Mouse (Mus musculus) liver, embryonic 15.5 days (tissue): ENCODE results near the gene Rexo1. TPM values are rescaled to one million over a fixed set of nuclear protein-coding genes. Genes with fewer than 3 reads are reported as not detected.

Source experiments
- ATAC-seq: fragments of 200-750 bp; cut with Nextera tagmentation; 2 replicates; pipeline ENCODE4 v1.8.0; 2017; ENCODE audit warnings: moderate number of reproducible peaks, mild to moderate bottlenecking, moderate library complexity; ENCODE audit not compliant: insufficient read depth
- H3K27ac ChIP-seq: fragments of 300-500 bp; sonication (generic); replicated peaks from 2 replicates; pipeline ENCODE4 v1.5.1; 2015; ENCODE audit warnings: mild to moderate bottlenecking, inconsistent platforms
- H3K27me3 ChIP-seq: fragments of 300-500 bp; sonication (generic); 2 replicates; pipeline ENCODE4 v1.6.1; 2015; ENCODE audit warnings: mild to moderate bottlenecking, inconsistent platforms
- H3K36me3 ChIP-seq: fragments of 300-500 bp; sonication (generic); replicated peaks from 2 replicates; pipeline ENCODE4 v1.6.1; 2015; ENCODE audit warnings: moderate library complexity, mild to moderate bottlenecking, inconsistent platforms
- H3K4me1 ChIP-seq: fragments of 300-500 bp; sonication (generic); replicated peaks from 2 replicates; pipeline ENCODE4 v1.6.1; 2015; ENCODE audit warnings: inconsistent platforms
- H3K4me2 ChIP-seq: fragments of 300-500 bp; sonication (generic); 2 replicates; pipeline ENCODE4 v1.6.1; 2015; ENCODE audit warnings: moderate library complexity, mild to moderate bottlenecking, inconsistent platforms
- H3K4me3 ChIP-seq: fragments of 300-500 bp; sonication (generic); replicated peaks from 2 replicates; pipeline ENCODE4 v1.5.1; 2015; ENCODE audit warnings: mild to moderate bottlenecking, inconsistent platforms
- H3K9ac ChIP-seq: fragments of 300-500 bp; sonication (generic); 2 replicates; pipeline ENCODE4 v1.6.1; 2015; ENCODE audit warnings: moderate library complexity, mild to moderate bottlenecking, inconsistent platforms
- H3K9me3 ChIP-seq: fragments of 300-500 bp; sonication (generic); replicated peaks from 2 replicates; pipeline ENCODE4 v1.6.1; 2016; ENCODE audit warnings: inconsistent platforms
- WGBS: fragments of 180-500 bp; shearing (Covaris S2); methylation state at CpG from one replicate; pipeline ENCODE4 v1.1.7; 2015; ENCODE audit warnings: mixed read lengths; ENCODE audit not compliant: insufficient replicate concordance; 5-methylcytosine and 5-hydroxymethylcytosine counted together
- polyA plus RNA-seq: library from polyadenylated mRNA; unstranded; fragments of >200 nt; fragmentation: Nextera tagmentation; extraction: Ambion mirVana; gene quantifications from 2 replicates; pipeline ENCODE4 v1.2.1, GENCODE M21; 2015

The Rexo1 gene
- polyA plus RNA-seq, 1 experiment from 2014 or later: 12.8 TPM

DNA sequence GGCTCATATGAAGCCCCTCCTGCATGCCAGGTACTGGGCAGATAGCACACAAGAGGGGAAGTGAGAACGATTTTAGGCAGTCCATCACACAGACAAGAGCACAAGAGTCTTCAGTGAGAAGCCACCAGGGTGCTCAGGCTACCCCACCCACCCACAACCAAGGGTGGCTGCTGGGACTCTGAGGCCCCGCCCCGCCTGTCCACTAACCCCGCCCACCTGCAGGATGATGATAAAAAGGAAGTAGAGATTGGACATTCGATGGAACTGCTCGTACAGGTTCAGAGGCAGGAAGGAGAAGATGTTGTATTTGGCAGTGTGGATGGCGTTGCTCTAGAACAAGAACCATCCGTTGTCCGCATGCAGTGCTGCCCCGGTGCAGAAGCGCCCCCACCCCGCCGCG, 26.3 kb downstream of the Rexo1 start:
- Histone ChIP-seq H3K27me3 (peaks cover 30% of the 10 kb centered on the region), H3K9me3 (no peaks in the 10 kb centered on the region), H3K36me3 (no peaks in the 10 kb centered on the region), H3K4me3 (peak overlapping the region; percentile 58), H3K4me2 (peak overlapping the region; percentile 91), H3K9ac (peak overlapping the region; percentile 49), H3K27ac (peak overlapping the region; percentile 90), H3K4me1 (peaks cover 71% of the 10 kb centered on the region)
- ATAC-seq: peak; percentile 32
- 4% methylated on average over 14 of the region's 14 CpGs for WGBS

DNA sequence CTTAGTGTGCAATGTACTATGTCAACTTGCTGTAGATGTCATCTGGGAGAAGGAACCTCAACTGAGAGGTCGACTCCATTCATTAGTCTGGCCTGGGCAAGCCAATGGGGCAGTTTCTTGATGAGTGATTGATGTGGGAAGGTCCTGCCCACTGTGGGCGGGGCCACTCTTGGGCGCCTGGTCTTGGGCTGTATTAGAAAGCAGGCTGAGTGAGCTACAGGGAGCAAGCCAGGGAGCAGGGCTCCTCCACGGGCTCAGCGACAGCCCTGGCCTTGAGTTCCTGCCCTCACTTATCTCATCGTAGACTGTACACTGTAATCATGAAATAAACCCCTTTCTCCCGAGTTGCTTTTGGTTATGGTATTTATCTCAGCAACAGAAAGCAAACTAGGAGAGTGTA, 27.7 kb downstream of the Rexo1 start:
- ATAC-seq: peak; percentile 76
- H3K9ac ChIP-seq: peak overlapping the region; percentile 32; the same call in 1 of the 2 replicates
- peak overlapping the region; percentile 90 for H3K27ac ChIP-seq

DNA sequence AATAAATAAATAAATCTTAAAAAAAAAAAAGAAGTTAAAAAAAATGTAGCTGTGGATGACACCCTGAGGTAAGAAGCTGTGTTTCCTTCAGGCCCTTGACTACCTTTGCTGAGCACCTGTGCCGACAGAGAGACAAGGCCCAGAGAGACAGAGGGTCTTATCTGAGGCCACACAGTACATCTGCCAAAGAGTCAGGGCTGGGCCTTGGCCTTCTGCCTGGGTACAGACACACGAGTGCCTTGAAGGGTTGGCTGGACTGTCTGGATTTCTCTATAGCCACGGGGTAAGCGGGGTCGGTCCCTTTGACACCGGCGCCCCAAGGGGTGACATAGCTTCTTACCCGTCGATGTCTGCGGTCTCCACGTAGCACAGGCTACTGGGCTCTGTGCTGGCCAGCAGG, 28.6 kb downstream of the Rexo1 start:
- H3K27me3 ChIP-seq: peaks cover 48% of the 10 kb centered on the region
- no peaks in the 10 kb centered on the region for H3K36me3 ChIP-seq
- H3K4me2 ChIP-seq: peak overlapping the region; percentile 27
- peak overlapping the region; percentile 90; the same call in 1 of the 2 replicates for H3K27ac ChIP-seq
- WGBS: 70% methylated on average over 11 of the region's 11 CpGs
- H3K4me1 ChIP-seq: peaks cover 49% of the 10 kb centered on the region
- ATAC-seq: peak; percentile 16; the same call in 1 of the 2 replicates
- no peak overlapping the region for H3K9ac ChIP-seq
- H3K4me3 ChIP-seq: no peak overlapping the region
- no peaks in the 10 kb centered on the region for H3K9me3 ChIP-seq

More for the DNA sequence above, 27.7 kb downstream of the Rexo1 start:
- Histone ChIP-seq H3K36me3 (no peaks in the 10 kb centered on the region), H3K27me3 (peaks cover 44% of the 10 kb centered on the region), H3K4me3 (no peak overlapping the region), H3K4me1 (peaks cover 58% of the 10 kb centered on the region), H3K4me2 (peak overlapping the region; percentile 91), H3K9me3 (no peaks in the 10 kb centered on the region)
- 4% methylated on average over 7 of the region's 7 CpGs for WGBS

DNA sequence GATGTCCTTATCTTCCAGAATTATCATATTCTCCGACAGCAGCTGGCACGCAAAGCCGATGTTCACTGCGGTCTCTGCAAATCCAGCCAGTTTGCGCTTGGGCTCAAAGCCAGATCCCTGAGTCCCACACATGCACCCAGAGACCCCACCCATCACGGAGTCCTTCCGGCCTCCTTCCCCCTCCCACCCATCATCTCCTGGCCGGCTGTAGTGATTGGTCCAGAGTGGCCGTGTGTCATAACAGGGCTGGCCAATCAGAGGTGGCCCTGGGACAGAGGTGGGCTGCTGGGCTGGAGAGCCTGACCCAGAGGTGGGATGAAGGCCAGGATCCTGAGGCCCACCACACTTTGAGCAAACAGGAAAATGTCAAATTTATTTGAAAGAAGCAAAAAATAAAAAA, 35.2 kb downstream of the Rexo1 start:
- peaks cover 90% of the 10 kb centered on the region for H3K27me3 ChIP-seq
- H3K4me2 ChIP-seq: no peak overlapping the region
- no peaks in the 10 kb centered on the region for H3K9me3 ChIP-seq
- 31% methylated on average over 9 of the region's 9 CpGs for WGBS
- H3K36me3 ChIP-seq: no peaks in the 10 kb centered on the region
- no peak overlapping the region for H3K4me3 ChIP-seq
- no peak overlapping the region for H3K27ac ChIP-seq
- H3K4me1 ChIP-seq: no peaks in the 10 kb centered on the region; the same call in none of the 2 replicates
- no peak for ATAC-seq
- H3K9ac ChIP-seq: no peak overlapping the region

DNA sequence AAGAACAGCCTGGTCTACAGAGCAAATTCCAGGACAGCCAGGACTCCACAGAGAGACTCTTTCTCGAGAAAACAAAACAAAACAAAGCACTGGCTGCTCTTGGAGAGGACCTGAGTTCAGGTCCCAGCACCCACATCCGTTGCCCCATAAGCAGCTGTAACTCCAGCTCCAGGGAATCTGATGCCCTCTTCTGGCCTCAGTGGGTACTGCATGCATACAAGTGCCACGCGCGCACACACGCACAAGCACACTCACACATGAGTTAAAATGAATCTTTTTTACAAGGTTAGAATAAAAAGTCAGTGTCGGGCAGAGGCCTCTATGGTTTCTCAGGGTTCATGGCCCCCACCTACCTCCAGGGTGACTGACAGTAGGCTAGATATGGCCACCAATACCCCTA, 38.1 kb downstream of the Rexo1 start:
- no peak overlapping the region for H3K4me3 ChIP-seq
- 86% methylated on average over 7 of the region's 7 CpGs for WGBS
- no peak for ATAC-seq

DNA sequence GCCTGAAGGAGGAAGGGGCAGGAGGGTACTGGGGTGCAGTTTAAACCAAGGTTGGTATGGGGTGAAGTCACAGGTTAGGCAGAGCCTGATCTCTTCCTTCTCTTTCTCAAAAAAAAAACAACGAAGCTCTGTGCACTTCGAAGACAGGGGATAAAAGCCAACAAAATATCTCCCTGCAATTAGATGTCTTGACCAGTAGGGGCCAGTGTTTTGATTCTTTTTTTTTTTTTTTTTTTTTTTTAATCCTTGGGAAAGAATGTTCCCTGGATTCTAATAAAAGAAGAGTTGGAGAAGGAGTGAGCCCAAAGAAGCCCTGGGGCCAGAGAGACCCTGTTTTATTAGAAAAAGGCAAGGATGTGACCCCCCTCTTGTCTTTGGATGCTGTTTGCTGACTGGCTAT, 42.1 kb downstream of the Rexo1 start:
- Histone ChIP-seq H3K27ac (no peak overlapping the region), H3K4me3 (no peak overlapping the region), H3K9me3 (no peaks in the 10 kb centered on the region), H3K36me3 (no peaks in the 10 kb centered on the region), H3K4me2 (no peak overlapping the region), H3K27me3 (peaks cover 77% of the 10 kb centered on the region), H3K4me1 (no peaks in the 10 kb centered on the region; the same call in 1 of the 2 replicates), H3K9ac (no peak overlapping the region)
- ATAC-seq: no peak
- 45% methylated on average over 2 of the region's 2 CpGs for whole genome bisulfite sequencing

More for the DNA sequence above, 38.1 kb downstream of the Rexo1 start:
- Histone ChIP-seq H3K36me3 (no peaks in the 10 kb centered on the region), H3K4me2 (no peak overlapping the region), H3K27me3 (peaks cover 79% of the 10 kb centered on the region), H3K9me3 (no peaks in the 10 kb centered on the region), H3K4me1 (no peaks in the 10 kb centered on the region; the same call in 1 of the 2 replicates), H3K27ac (no peak overlapping the region), H3K9ac (no peak overlapping the region)

DNA sequence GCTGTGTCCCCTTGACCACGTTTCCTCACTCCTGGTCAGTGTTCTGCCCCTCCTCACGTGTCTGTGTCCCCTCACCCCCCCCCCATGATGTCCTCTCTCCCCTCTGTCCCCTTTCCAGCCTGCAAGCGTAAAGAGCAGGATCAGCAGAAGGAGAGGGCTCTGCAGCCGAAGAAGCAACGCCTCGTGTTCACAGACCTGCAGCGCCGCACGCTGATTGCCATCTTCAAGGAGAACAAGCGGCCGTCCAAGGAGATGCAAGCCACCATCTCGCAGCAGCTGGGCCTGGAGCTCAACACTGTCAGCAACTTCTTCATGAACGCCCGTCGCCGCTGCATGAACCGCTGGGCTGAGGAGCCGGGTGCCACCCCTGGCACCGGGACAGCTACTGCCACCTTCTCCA, 47.6 kb downstream of the Rexo1 start:
- no peak overlapping the region for H3K4me2 ChIP-seq
- H3K27ac ChIP-seq: no peak overlapping the region
- H3K27me3 ChIP-seq: peaks cover 96% of the 10 kb centered on the region
- 11% methylated on average over 19 of the region's 19 CpGs for WGBS
- no peaks in the 10 kb centered on the region for H3K9me3 ChIP-seq
- no peaks in the 10 kb centered on the region for H3K36me3 ChIP-seq
- no peak for ATAC-seq
- H3K9ac ChIP-seq: no peak overlapping the region
- peaks cover 5% of the 10 kb centered on the region for H3K4me1 ChIP-seq
- no peak overlapping the region for H3K4me3 ChIP-seq

DNA sequence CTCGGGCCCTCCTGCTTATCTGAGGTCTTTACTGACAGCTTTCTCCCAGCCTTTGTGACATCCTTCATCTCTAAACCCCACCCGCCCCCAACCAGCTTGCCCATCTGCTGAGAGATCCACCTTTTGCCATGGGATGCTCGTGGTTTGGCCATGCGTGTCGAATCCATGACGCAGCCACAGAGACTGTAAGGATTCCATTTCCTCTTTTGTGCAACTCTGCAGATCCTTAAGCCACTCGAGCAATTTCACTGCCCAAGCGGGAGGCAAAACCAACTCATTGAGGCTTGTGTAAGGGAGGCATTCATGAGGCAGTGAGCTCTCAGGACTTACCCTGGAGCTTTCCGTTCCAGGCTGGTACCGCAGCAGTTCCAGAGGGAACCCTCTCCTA, 51.1 kb downstream of the Rexo1 start:
- H3K27me3 ChIP-seq: peaks cover 96% of the 10 kb centered on the region
- H3K9me3 ChIP-seq: no peaks in the 10 kb centered on the region
- no peak for ATAC-seq
- H3K27ac ChIP-seq: no peak overlapping the region
- peak overlapping the region; percentile 78; the same call in 1 of the 2 replicates for H3K4me2 ChIP-seq
- H3K36me3 ChIP-seq: no peaks in the 10 kb centered on the region
- H3K4me1 ChIP-seq: peaks cover 12% of the 10 kb centered on the region
- H3K4me3 ChIP-seq: no peak overlapping the region
- WGBS: 30% methylated on average over 10 of the region's 10 CpGs
- no peak overlapping the region for H3K9ac ChIP-seq

DNA sequence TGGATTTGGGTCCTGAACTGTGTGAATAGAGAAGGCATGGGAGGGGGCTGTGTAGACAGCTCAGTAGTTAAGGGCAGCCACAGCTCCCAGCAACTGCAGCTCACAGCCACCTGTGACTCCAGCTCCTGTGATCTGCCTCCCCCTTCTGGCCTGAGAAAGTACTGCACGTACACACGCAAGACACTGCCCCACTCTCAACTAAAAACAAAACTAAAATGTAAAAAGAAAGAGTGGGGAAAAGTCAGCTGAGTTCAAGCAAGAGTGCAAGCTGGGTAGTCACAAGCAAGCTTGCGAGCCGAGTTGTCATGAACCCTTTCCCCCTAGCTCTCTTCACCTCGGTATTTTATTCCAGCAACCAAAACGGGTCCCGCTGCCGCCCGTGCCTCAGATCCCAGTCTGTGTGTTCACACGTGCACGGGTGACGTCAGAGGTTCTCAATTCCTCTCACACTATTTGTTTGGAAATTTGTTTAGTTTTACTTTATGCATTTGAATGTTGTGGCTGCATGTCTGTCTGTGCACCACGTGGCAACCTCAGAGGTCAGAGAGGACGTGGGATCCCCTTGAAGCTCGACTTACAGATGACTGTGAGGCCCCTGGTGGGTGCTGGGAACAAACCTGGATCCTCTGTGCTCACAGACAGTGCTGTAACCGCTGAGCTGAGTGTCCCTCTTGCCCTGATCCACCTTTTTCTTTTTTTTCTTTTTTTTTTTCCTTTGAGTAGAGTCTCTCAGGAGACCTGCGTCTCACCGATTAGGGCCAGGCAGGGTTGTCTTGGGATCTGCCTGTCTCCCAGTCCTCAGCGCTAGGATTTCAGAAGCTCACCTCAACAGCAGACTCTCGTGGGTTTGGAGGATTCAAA, 51.7 kb downstream of the Rexo1 start:
- peaks cover 96% of the 10 kb centered on the region for H3K27me3 ChIP-seq
- peaks cover 12% of the 10 kb centered on the region for H3K4me1 ChIP-seq
- peak overlapping the region; percentile 78 for H3K4me2 ChIP-seq
- H3K27ac ChIP-seq: no peak overlapping the region
- ATAC-seq: no peak
- H3K9me3 ChIP-seq: no peaks in the 10 kb centered on the region
- H3K4me3 ChIP-seq: peak overlapping the region; percentile 51
- WGBS: 8% methylated on average over 20 of the region's 20 CpGs
- H3K36me3 ChIP-seq: no peaks in the 10 kb centered on the region
- H3K9ac ChIP-seq: peak overlapping the region; percentile 28; the same call in 1 of the 2 replicates

DNA sequence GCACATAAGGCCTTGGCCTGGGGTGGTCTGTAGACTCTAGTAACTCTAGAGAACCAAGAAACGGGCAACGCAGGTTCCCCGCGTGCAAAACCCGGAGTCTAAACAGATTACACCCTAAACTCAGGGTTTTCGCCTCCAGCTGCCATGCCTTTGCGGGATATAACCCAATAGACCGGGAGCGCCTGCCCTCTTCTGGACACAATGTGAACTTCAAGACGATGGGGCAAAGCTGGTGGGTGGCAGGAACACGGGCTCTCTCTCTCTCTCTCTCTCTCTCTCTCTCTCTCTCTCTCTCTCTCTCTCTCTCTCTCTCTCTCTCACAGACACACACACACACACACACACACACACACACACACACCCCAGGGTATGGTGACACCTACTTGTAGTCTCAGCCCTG, 55.1 kb downstream of the Rexo1 start:
- Histone ChIP-seq H3K4me3 (no peak overlapping the region), H3K4me2 (no peak overlapping the region), H3K9ac (no peak overlapping the region), H3K36me3 (no peaks in the 10 kb centered on the region), H3K9me3 (no peaks in the 10 kb centered on the region), H3K27me3 (peaks cover 95% of the 10 kb centered on the region), H3K4me1 (peaks cover 20% of the 10 kb centered on the region), H3K27ac (no peak overlapping the region)
- no peak for ATAC-seq
- under 1% methylated on average over 11 of the region's 11 CpGs for WGBS

DNA sequence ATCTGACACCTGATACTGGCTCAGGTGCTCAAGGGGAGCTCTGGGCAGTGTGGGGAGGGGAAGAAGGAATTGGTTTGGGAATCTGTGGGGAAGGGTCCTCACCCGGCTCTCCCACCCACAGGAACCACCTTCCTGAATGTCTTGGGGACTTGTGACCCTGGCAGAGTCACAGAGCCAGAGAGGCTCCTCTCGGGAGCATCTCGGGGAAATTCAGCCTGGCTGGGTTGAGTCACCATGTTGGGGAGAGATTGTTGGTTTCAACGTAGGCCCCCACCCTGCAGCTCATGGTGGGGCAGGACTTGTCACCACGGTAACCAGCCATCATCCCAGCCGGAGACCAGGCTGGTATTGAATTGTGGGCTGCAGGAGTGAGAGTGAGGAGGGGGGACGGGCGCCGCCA, 56.6 kb downstream of the Rexo1 start:
- no peaks in the 10 kb centered on the region for H3K36me3 ChIP-seq
- no peak overlapping the region for H3K27ac ChIP-seq
- no peak overlapping the region for H3K9ac ChIP-seq
- H3K27me3 ChIP-seq: peaks cover 96% of the 10 kb centered on the region
- no peak overlapping the region for H3K4me2 ChIP-seq
- ATAC-seq: no peak
- no peaks in the 10 kb centered on the region for H3K9me3 ChIP-seq
- peaks cover 18% of the 10 kb centered on the region for H3K4me1 ChIP-seq
- no peak overlapping the region for H3K4me3 ChIP-seq
- 5% methylated on average over 9 of the region's 9 CpGs for WGBS
